In the genomic region with DNA sequence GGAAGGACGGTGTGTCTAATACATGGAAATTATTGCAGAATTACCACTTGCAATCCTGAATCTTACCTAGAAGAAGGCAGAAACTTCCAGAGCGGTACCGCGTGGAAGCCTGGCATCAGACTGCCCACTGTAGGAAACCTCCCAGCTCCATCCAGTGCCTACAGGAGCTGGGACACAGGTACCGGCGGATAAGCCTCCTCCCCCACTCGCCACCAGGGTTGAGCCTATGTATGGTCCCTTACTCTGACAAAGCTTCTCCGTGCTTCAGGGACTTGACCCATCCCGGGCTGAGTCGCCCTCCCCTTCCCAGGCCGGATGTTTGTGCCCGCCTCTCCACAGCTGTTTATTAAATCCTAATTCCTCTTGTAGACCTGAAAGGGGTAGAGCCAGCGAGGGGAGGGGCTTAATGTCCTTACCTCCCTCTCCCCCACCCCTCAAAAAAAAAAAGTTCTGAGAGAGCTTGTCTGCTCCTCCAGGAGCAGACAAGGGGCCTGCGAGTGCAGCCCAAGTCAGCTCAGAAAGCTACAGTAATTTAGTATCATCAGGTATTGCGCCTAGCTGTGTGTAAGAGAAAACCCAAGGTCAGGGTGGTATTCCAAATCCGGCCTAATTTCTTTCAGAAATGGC, we compare ENCODE assay signal across 8 mouse cellular contexts. TPM values are rescaled to one million over a fixed set of nuclear protein-coding genes. Genes with fewer than 3 reads are reported as not detected.
DNase-seq lines count a peak whose midpoint lies in the region; ATAC-seq and TF ChIP-seq lines count a peak whose summit lies in the region.

No protein-coding gene starts in this region.

- DNase-seq in kidney, postnatal 0 days (ENCODE audit: low spot score), result no peak
- DNase-seq in kidney, adult 18-20 months, result no peak
- DNase-seq in liver, embryonic 13.5 days, result no peak
- no peak for DNase-seq in urinary bladder, postnatal 10 days (ENCODE audit: low spot score)
- no peak for DNase-seq in Muller cell, postnatal 12 days (ENCODE audit: inconsistent ontology term)
- DNase-seq in gastrocnemius, postnatal 10 days, result no peak

- H3K4me3 ChIP-seq in kidney, postnatal 0 days (replicated peaks; ENCODE audit: low read depth, low read length), result peak overlapping the region; percentile 32
- peak overlapping the region; percentile 35 for H3K4me3 ChIP-seq in forebrain, embryonic 15.5 days
- peak overlapping the region; percentile 64 for H3K4me3 ChIP-seq in liver, embryonic 13.5 days (replicated peaks)
- peak overlapping the region; percentile 31 for H3K4me3 ChIP-seq in neural tube, embryonic 12.5 days

- H3K9me3 ChIP-seq in kidney, postnatal 0 days (replicated peaks; ENCODE audit: low read length), result no peaks in the 10 kb centered on the region
- H3K9me3 ChIP-seq in forebrain, embryonic 15.5 days, result no peaks in the 10 kb centered on the region
- no peaks in the 10 kb centered on the region for H3K9me3 ChIP-seq in liver, embryonic 13.5 days (replicated peaks)
- no peaks in the 10 kb centered on the region for H3K9me3 ChIP-seq in neural tube, embryonic 12.5 days

- H3K36me3 ChIP-seq in kidney, postnatal 0 days (ENCODE audit: insufficient read depth, low read length), result no peaks in the 10 kb centered on the region
- no peaks in the 10 kb centered on the region for H3K36me3 ChIP-seq in forebrain, embryonic 15.5 days
- no peaks in the 10 kb centered on the region for H3K36me3 ChIP-seq in liver, embryonic 13.5 days
- H3K36me3 ChIP-seq in neural tube, embryonic 12.5 days, result no peaks in the 10 kb centered on the region

- peak overlapping the region; percentile 70 for H3K4me2 ChIP-seq in kidney, postnatal 0 days (ENCODE audit: low read length)
- H3K4me2 ChIP-seq in forebrain, embryonic 15.5 days (replicated peaks), result peak overlapping the region; percentile 71
- H3K4me2 ChIP-seq in liver, embryonic 13.5 days, result peak overlapping the region; percentile 86
- H3K4me2 ChIP-seq in neural tube, embryonic 12.5 days (replicated peaks), result peak overlapping the region; percentile 65

- H3K4me1 ChIP-seq in kidney, postnatal 0 days (replicated peaks; ENCODE audit: insufficient read depth, low read length), result no peaks in the 10 kb centered on the region
- H3K4me1 ChIP-seq in forebrain, embryonic 15.5 days, result peaks cover 18% of the 10 kb centered on the region
- peaks cover 51% of the 10 kb centered on the region for H3K4me1 ChIP-seq in liver, embryonic 13.5 days (replicated peaks)
- H3K4me1 ChIP-seq in neural tube, embryonic 12.5 days, result peaks cover 10% of the 10 kb centered on the region

- WGBS in kidney, postnatal 0 days, result 27% methylated on average over 16 of the region's 16 CpGs
- WGBS in forebrain, embryonic 15.5 days, result 24% methylated on average over 16 of the region's 16 CpGs
- 22% methylated on average over 16 of the region's 16 CpGs for WGBS in liver, embryonic 13.5 days (ENCODE audit: insufficient replicate concordance)
- WGBS in neural tube, embryonic 12.5 days, result 34% methylated on average over 16 of the region's 16 CpGs

- TF ChIP-seq CTCF in kidney, postnatal 0 days (IDR thresholded peaks at IDR 0.05; ENCODE audit: low read depth), result no peak

- H3K27ac ChIP-seq in kidney, postnatal 0 days, result no peak overlapping the region
- no peak overlapping the region for H3K27ac ChIP-seq in forebrain, embryonic 15.5 days (replicated peaks)
- peak overlapping the region; percentile 94 for H3K27ac ChIP-seq in liver, embryonic 13.5 days
- no peak overlapping the region for H3K27ac ChIP-seq in neural tube, embryonic 12.5 days

- H3K9ac ChIP-seq in kidney, postnatal 0 days (ENCODE audit: low read depth, low read length), result 0 out of 2 replicates have a peak overlapping the region, but pooled peaks have one; percentile 25
- H3K9ac ChIP-seq in forebrain, embryonic 15.5 days (replicated peaks), result peak overlapping the region; percentile 45; the same call in 1 of the 2 replicates
- H3K9ac ChIP-seq in liver, embryonic 13.5 days, result peak overlapping the region; percentile 73
- peak overlapping the region; percentile 6; the same call in 1 of the 2 replicates for H3K9ac ChIP-seq in neural tube, embryonic 12.5 days

- no peaks in the 10 kb centered on the region for H3K27me3 ChIP-seq in kidney, postnatal 0 days (ENCODE audit: insufficient read depth, low read length)
- H3K27me3 ChIP-seq in forebrain, embryonic 15.5 days, result no peaks in the 10 kb centered on the region
- H3K27me3 ChIP-seq in liver, embryonic 13.5 days, result no peaks in the 10 kb centered on the region
- H3K27me3 ChIP-seq in neural tube, embryonic 12.5 days (replicated peaks), result 0 out of 2 replicates have a peak, but pooled peaks cover 5% of the 10 kb centered on the region

- no peak; the same call in 1 of the 2 replicates for ATAC-seq in kidney, postnatal 0 days (replicated peaks; ENCODE audit: low FRiP score, low read depth)
- no peak for ATAC-seq in forebrain, embryonic 15.5 days (replicated peaks)
- peak; percentile 47 for ATAC-seq in liver, embryonic 13.5 days (ENCODE audit: low read depth)
- ATAC-seq in neural tube, embryonic 12.5 days (ENCODE audit: low FRiP score, low read depth), result no peak

RNA-seq across cellular contexts. Expression of a gene that starts 9.3 kb away (rescaled TPM):
- polyA plus RNA-seq in kidney, postnatal 0 days (2015; fragmentation: Nextera tagmentation; extraction: Ambion mirVana), result 10.8 and 12.5 TPM in 2 replicates
- not detected in 2 replicates for polyA plus RNA-seq in forebrain, embryonic 15.5 days (2015; fragmentation: Nextera tagmentation; extraction: Ambion mirVana)
- 2.4 and 2.9 TPM in 2 replicates for polyA plus RNA-seq in liver, embryonic 13.5 days (2015; fragmentation: Nextera tagmentation; extraction: Ambion mirVana)
- polyA plus RNA-seq in neural tube, embryonic 12.5 days (2016; fragmentation: Nextera tagmentation; extraction: Ambion mirVana), result 0.05 TPM in 1 of 2 replicates, not detected in the other
- total RNA-seq in gastrocnemius, postnatal 10 days (2021), result not detected

RNA-seq across cellular contexts. Expression of a gene that starts 30.7 kb away (rescaled TPM):
- 19.0 and 39.4 TPM in 2 replicates for polyA plus RNA-seq in kidney, postnatal 0 days (2015; fragmentation: Nextera tagmentation; extraction: Ambion mirVana)
- 19.2 and 31.7 TPM in 2 replicates for polyA plus RNA-seq in forebrain, embryonic 15.5 days (2015; fragmentation: Nextera tagmentation; extraction: Ambion mirVana)
- polyA plus RNA-seq in liver, embryonic 13.5 days (2015; fragmentation: Nextera tagmentation; extraction: Ambion mirVana), result 4.2 and 4.7 TPM in 2 replicates
- polyA plus RNA-seq in neural tube, embryonic 12.5 days (2016; fragmentation: Nextera tagmentation; extraction: Ambion mirVana), result 43.5 and 46.7 TPM in 2 replicates
- total RNA-seq in gastrocnemius, postnatal 10 days (2021), result 10 to 100 TPM; 39.9 to 44.5 TPM

RNA-seq across cellular contexts. Expression of a gene that starts 38.3 kb away (rescaled TPM):
- 75.3 and 79.6 TPM in 2 replicates for polyA plus RNA-seq in kidney, postnatal 0 days (2015; fragmentation: Nextera tagmentation; extraction: Ambion mirVana)
- 98.1 and 103 TPM in 2 replicates for polyA plus RNA-seq in forebrain, embryonic 15.5 days (2015; fragmentation: Nextera tagmentation; extraction: Ambion mirVana)
- polyA plus RNA-seq in liver, embryonic 13.5 days (2015; fragmentation: Nextera tagmentation; extraction: Ambion mirVana), result 22.2 and 24.6 TPM in 2 replicates
- 66.7 and 70.0 TPM in 2 replicates for polyA plus RNA-seq in neural tube, embryonic 12.5 days (2016; fragmentation: Nextera tagmentation; extraction: Ambion mirVana)
- total RNA-seq in gastrocnemius, postnatal 10 days (2021), result 10 to 100 TPM; 31.0 to 32.1 TPM

RNA-seq across cellular contexts. Expression of a gene that starts 57.2 kb away (rescaled TPM):
- polyA plus RNA-seq in kidney, postnatal 0 days (2015; fragmentation: Nextera tagmentation; extraction: Ambion mirVana), result 3.1 and 3.2 TPM in 2 replicates
- polyA plus RNA-seq in forebrain, embryonic 15.5 days (2015; fragmentation: Nextera tagmentation; extraction: Ambion mirVana), result 0.17 and 0.23 TPM in 2 replicates
- polyA plus RNA-seq in liver, embryonic 13.5 days (2015; fragmentation: Nextera tagmentation; extraction: Ambion mirVana), result 0.52 and 0.54 TPM in 2 replicates
- 0.38 and 0.61 TPM in 2 replicates for polyA plus RNA-seq in neural tube, embryonic 12.5 days (2016; fragmentation: Nextera tagmentation; extraction: Ambion mirVana)
- total RNA-seq in gastrocnemius, postnatal 10 days (2021), result not detected

Comparison
In these comparisons a context has a peak if more than half of its experiments do, and no peak if none do; other contexts are left out.
1. H3K9ac ChIP-seq: peak in every context shown above with its lines; median percentile 73 in liver, embryonic 13.5 days; 45 in forebrain, embryonic 15.5 days; 25 in kidney, postnatal 0 days; 6 in neural tube, embryonic 12.5 days.